Mouse (Mus musculus) WW6 (cell line): ENCODE measurements around the gene Mapkbp1.

Source experiments
- DNase-seq: peaks from one replicate; pipeline ENCODE4 v3.0.0-alpha.2; 2013; ENCODE audit warnings: low read depth, low spot score

The Mapkbp1 gene

GRCm38 (mm10) chr2:119972537-119972879, at the start of gene Mapkbp1:
Mapkbp1 (plus strand) TSS chr2:119972699.
- DNase-seq, result no peak

- DNase-seq, result no peak
Measured at GRCm38 (mm10) chr2:119970571-119970970, 1.9 kb upstream of the Mapkbp1 start.

GRCm38 (mm10) chr2:119971316-119971715, 1.2 kb upstream of the Mapkbp1 start:
- DNase-seq, result no peak

- peak; percentile 90 for DNase-seq
Measured at GRCm38 (mm10) chr2:119971837-119972536, 512 bp upstream of the Mapkbp1 start.

GRCm38 (mm10) chr2:119980343-119980986, 8.0 kb downstream of the Mapkbp1 start:
- no peak for DNase-seq

- no peak for DNase-seq
Measured at GRCm38 (mm10) chr2:119981631-119982030, 9.1 kb downstream of the Mapkbp1 start.

- no peak for DNase-seq
Measured at GRCm38 (mm10) chr2:119985871-119986270, 13.4 kb downstream of the Mapkbp1 start.

GRCm38 (mm10) chr2:119986369-119986768, 13.9 kb downstream of the Mapkbp1 start:
- DNase-seq, result no peak

GRCm38 (mm10) chr2:119987441-119987840, 14.9 kb downstream of the Mapkbp1 start:
- DNase-seq, result no peak

- DNase-seq, result no peak
Measured at GRCm38 (mm10) chr2:119988952-119989351, 16.5 kb downstream of the Mapkbp1 start.

- no peak for DNase-seq
Measured at GRCm38 (mm10) chr2:119990881-119991280, 18.4 kb downstream of the Mapkbp1 start.

- DNase-seq, result no peak
Measured at GRCm38 (mm10) chr2:119992349-119992748, 19.9 kb downstream of the Mapkbp1 start.

- no peak for DNase-seq
Measured at GRCm38 (mm10) chr2:119993515-119993914, 21.0 kb downstream of the Mapkbp1 start.

- no peak for DNase-seq
Measured at GRCm38 (mm10) chr2:119994839-119995238, 22.3 kb downstream of the Mapkbp1 start.

- DNase-seq, result no peak
Measured at GRCm38 (mm10) chr2:119995391-119996281, 23.1 kb downstream of the Mapkbp1 start.

GRCm38 (mm10) chr2:119997354-119997753, 24.9 kb downstream of the Mapkbp1 start:
- no peak for DNase-seq

- DNase-seq, result no peak
Measured at GRCm38 (mm10) chr2:119999731-120000130, 27.2 kb downstream of the Mapkbp1 start.

- no peak for DNase-seq
Measured at GRCm38 (mm10) chr2:120000882-120001584, 28.5 kb downstream of the Mapkbp1 start.

GRCm38 (mm10) chr2:120001956-120002355, 29.5 kb downstream of the Mapkbp1 start:
- DNase-seq, result no peak

GRCm38 (mm10) chr2:120003970-120004369, 31.5 kb downstream of the Mapkbp1 start:
- DNase-seq, result no peak

- DNase-seq, result no peak
Measured at GRCm38 (mm10) chr2:120006696-120007095, 34.2 kb downstream of the Mapkbp1 start.
